Comparison of ENCODE assay signal across 12 mouse cellular contexts in the genomic region with DNA sequence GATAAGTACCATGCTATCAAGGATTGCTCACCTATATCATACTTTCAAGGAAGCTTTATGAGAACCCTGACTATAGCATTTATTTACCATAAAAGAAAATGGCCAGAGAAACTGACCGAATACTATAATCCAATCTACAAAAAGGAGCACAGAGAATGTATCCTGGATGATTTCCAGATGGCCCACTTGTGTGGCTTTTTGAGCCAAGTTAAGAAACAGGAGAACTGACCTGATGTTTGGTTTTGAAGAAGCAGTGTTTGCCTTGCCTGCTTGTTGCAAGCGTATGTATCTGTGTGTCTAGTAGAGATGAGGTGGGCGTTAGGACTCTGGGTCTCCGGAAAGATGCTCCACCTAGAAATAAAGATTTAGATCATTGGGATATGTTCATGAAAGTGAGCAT.
"Had no signal": no experiment of that assay in that cellular context is flagged by ENCODE, and none has a peak within 500 bp of the region (broad histone marks: within the 10 kb centered on the region; RNA-seq: fewer than 3 reads in every experiment).

No protein-coding gene starts in this region.

- H3K9ac ChIP-seq: limb, embryonic 12.5 days; liver, embryonic 13.5 days; midbrain, embryonic 13.5 days had no signal

- H3K9me3 ChIP-seq: limb, embryonic 12.5 days; liver, embryonic 13.5 days; midbrain, embryonic 13.5 days had no signal

- H3K4me1 ChIP-seq: limb, embryonic 12.5 days; liver, embryonic 13.5 days; midbrain, embryonic 13.5 days had no signal

- H3K27me3 ChIP-seq: limb, embryonic 12.5 days; liver, embryonic 13.5 days; midbrain, embryonic 13.5 days had no signal

- H3K27ac ChIP-seq: limb, embryonic 12.5 days; liver, embryonic 13.5 days; midbrain, embryonic 13.5 days had no signal

- ATAC-seq: lung, postnatal 0 days had no signal

- H3K4me2 ChIP-seq: limb, embryonic 12.5 days; liver, embryonic 13.5 days; midbrain, embryonic 13.5 days had no signal

- H3K4me3 ChIP-seq: layer of hippocampus, adult 2 months; limb, embryonic 12.5 days; liver, embryonic 13.5 days; midbrain, embryonic 13.5 days had no signal

- DNase-seq: kidney, postnatal 10 days; kidney, postnatal 4 days; liver; liver, embryonic 13.5 days; lung, adult 18-20 months; lung, postnatal 36 days; right cerebral cortex, postnatal 14 days; thymus, postnatal 36 days had no signal

- H3K36me3 ChIP-seq: limb, embryonic 12.5 days; liver, embryonic 13.5 days; midbrain, embryonic 13.5 days had no signal
